30 mouse cellular contexts compared by ENCODE assay signal in genomic region chr5:32015949-32016478, GRCm38 (mm10).
DNase-seq lines count a peak whose midpoint lies in the region; ATAC-seq and TF ChIP-seq lines count a peak whose summit lies in the region.
"Had no signal": no experiment of that assay in that cellular context is flagged by ENCODE, and none has a peak within 500 bp of the region (broad histone marks: within the 10 kb centered on the region; RNA-seq: fewer than 3 reads in every experiment).

No protein-coding gene starts in this region.

- intact Hi-C loops in heart, postnatal 25 days (cut with DNase I): no loop called here
- intact Hi-C loops in heart, postnatal 36 days (cut with DNase I): no loop called here

- no peaks in the 10 kb centered on the region for H3K36me3 ChIP-seq in thymus, adult 2 months (ENCODE audit: control insufficient read depth, insufficient read depth, low read length)
- H3K36me3 ChIP-seq: embryonic facial prominence, embryonic 13.5 days; forebrain, embryonic 12.5 days; kidney, embryonic 15.5 days; limb, embryonic 13.5 days; neural tube, embryonic 12.5 days had no signal

- ATAC-seq in megakaryocyte, adult 5-6 weeks (ENCODE audit: poor library complexity, severe bottlenecking): 0 out of 2 replicates have a peak, but pooled peaks have one; percentile 24
- ATAC-seq: CD4-positive, CD25-positive, alpha-beta regulatory T cell, adult 4 months; lung, postnatal 0 days; midbrain, embryonic 16.5 days had no signal

- TF ChIP-seq CTCF in thymus, adult 2 months (IDR thresholded peaks at IDR 0.05; ENCODE audit: borderline replicate concordance, control insufficient read depth, extremely low read depth, insufficient read depth, low read length, poor library complexity): no peak

- H3K27me3 ChIP-seq in thymus, adult 2 months (ENCODE audit: control insufficient read depth, insufficient read depth, low read length): no peaks in the 10 kb centered on the region
- H3K27me3 ChIP-seq: embryonic facial prominence, embryonic 13.5 days; forebrain, embryonic 12.5 days; kidney, embryonic 15.5 days; limb, embryonic 13.5 days; neural tube, embryonic 12.5 days had no signal

- H3K4me3 ChIP-seq in thymus, adult 2 months (ENCODE audit: control insufficient read depth, insufficient read depth, low read length): no peak overlapping the region
- H3K4me3 ChIP-seq: embryonic facial prominence, embryonic 13.5 days; erythroblast, embryonic 14.5 days; forebrain, embryonic 12.5 days; kidney, embryonic 15.5 days; limb, embryonic 13.5 days; neural tube, embryonic 12.5 days had no signal

- DNase-seq in heart, adult 11 months: peak; percentile 71
- DNase-seq in heart, postnatal 25 days (ENCODE audit: low spot score): no peak
- peak; percentile 33 for DNase-seq in NIH3T3 (ENCODE audit: low read depth)
- no peak for DNase-seq in thymus, adult 2 months
- DNase-seq in spleen, postnatal 14 days (ENCODE audit: low spot score in 2 of 2): no peak
- DNase-seq in heart, postnatal 36 days: no peak
- no peak for DNase-seq in kidney, adult 9 months
- DNase-seq: cerebellum, adult 8-10 months; cerebellum, postnatal 36 days; embryo, embryonic 11 days; gastrocnemius, postnatal 10 days; kidney, adult 11 months; kidney, postnatal 25 days; lung, postnatal 4 days; right cerebral cortex, adult 18-20 months; spleen, adult 18-20 months; thymus, adult 18-20 months; thymus, postnatal 36 days had no signal

- TF ChIP-seq POLR2A in thymus, adult 2 months (IDR thresholded peaks at IDR 0.05; ENCODE audit: control insufficient read depth, extremely low read depth, insufficient read depth, low read length, poor library complexity): no peak

- H3K27ac ChIP-seq in thymus, adult 2 months (ENCODE audit: control insufficient read depth, insufficient read depth, low read length): no peak overlapping the region
- H3K27ac ChIP-seq: embryonic facial prominence, embryonic 13.5 days; forebrain, embryonic 12.5 days; hindbrain, embryonic 14.5 days; kidney, embryonic 15.5 days; limb, embryonic 13.5 days; neural tube, embryonic 12.5 days; stomach, postnatal 0 days had no signal

- H3K4me1 ChIP-seq in thymus, adult 2 months (replicated peaks; ENCODE audit: control insufficient read depth, insufficient read depth, low read length): no peaks in the 10 kb centered on the region
- H3K4me1 ChIP-seq: embryonic facial prominence, embryonic 13.5 days; forebrain, embryonic 12.5 days; kidney, embryonic 15.5 days; limb, embryonic 13.5 days; neural tube, embryonic 12.5 days had no signal

- 89% methylated on average over 9 of the region's 9 CpGs for WGBS in thymus, adult 2 months

Comparison
In these comparisons a context has a peak if more than half of its experiments do, and no peak if none do; other contexts are left out.
1. DNase-seq: peak in heart, adult 11 months (single experiment) and NIH3T3 (single experiment); none in heart, postnatal 25 days (single experiment), thymus, adult 2 months (single experiment), spleen, postnatal 14 days (0 of 2), heart, postnatal 36 days (0 of 2) and kidney, adult 9 months (single experiment).